Mouse (Mus musculus): ENCODE results near the gene Col4a3bp. TPM values are rescaled to one million over a fixed set of nuclear protein-coding genes. Genes with fewer than 3 reads are reported as not detected.
"Not testable (repeated sequence)": the region's sequence is repeated elsewhere in the genome, so short reads cannot be mapped to it uniquely, and the experiment has no call there.

The Col4a3bp gene
- polyA plus RNA-seq, 1 experiment = 63.0 TPM

- TF ChIP-seq CTCF (IDR thresholded peaks at IDR 0.05; ENCODE audit: low read depth, low read length) (no peak), POLR2A (IDR thresholded peaks at IDR 0.05; ENCODE audit: borderline replicate concordance, low read depth, low read length) (no peak)
- Histone ChIP-seq H3K4me3 (ENCODE audit: insufficient read depth, low read length) (no peak overlapping the region), H3K4me1 (ENCODE audit: control insufficient read depth, insufficient read depth, low read length) (peaks cover 5% of the 10 kb centered on the region), H3K27ac (ENCODE audit: insufficient read depth, low read depth, low read length) (no peak overlapping the region)
Measured at GRCm38 (mm10) chr13:96660095-96660860, 117.9 kb downstream of the Col4a3bp start.

GRCm38 (mm10) chr13:96663120-96663519 is 120.7 kb downstream of the Col4a3bp start:
- H3K27ac ChIP-seq (ENCODE audit: insufficient read depth, low read depth, low read length); H3K4me3 ChIP-seq (ENCODE audit: insufficient read depth, low read length): not testable (repeated sequence)
- H3K4me1 ChIP-seq (ENCODE audit: control insufficient read depth, insufficient read depth, low read length) = peaks cover 16% of the 10 kb centered on the region

- TF ChIP-seq CTCF (IDR thresholded peaks at IDR 0.05; ENCODE audit: low read depth, low read length) (no peak), POLR2A (IDR thresholded peaks at IDR 0.05; ENCODE audit: borderline replicate concordance, low read depth, low read length) (no peak)
- H3K4me1 ChIP-seq (ENCODE audit: control insufficient read depth, insufficient read depth, low read length) = peaks cover 16% of the 10 kb centered on the region
- no peak overlapping the region for H3K4me3 ChIP-seq (ENCODE audit: insufficient read depth, low read length)
- H3K27ac ChIP-seq (ENCODE audit: insufficient read depth, low read depth, low read length) = no peak overlapping the region
Measured at GRCm38 (mm10) chr13:96664419-96664974, 122.1 kb downstream of the Col4a3bp start.

GRCm38 (mm10) chr13:96670019-96670405 is 127.6 kb downstream of the Col4a3bp start:
- Histone ChIP-seq H3K4me1 (ENCODE audit: control insufficient read depth, insufficient read depth, low read length) (peaks cover 22% of the 10 kb centered on the region), H3K27ac (ENCODE audit: insufficient read depth, low read depth, low read length) (peak overlapping the region; percentile 85), H3K4me3 (ENCODE audit: insufficient read depth, low read length) (peak overlapping the region; percentile 89)
- TF ChIP-seq CTCF (IDR thresholded peaks at IDR 0.05; ENCODE audit: low read depth, low read length) (no peak), POLR2A (IDR thresholded peaks at IDR 0.05; ENCODE audit: borderline replicate concordance, low read depth, low read length) (no peak)

GRCm38 (mm10) chr13:96670406-96671077 is 128.1 kb downstream of the Col4a3bp start, which contains the start of gene Hmgcr:
Gene Hmgcr, minus strand, starts transcription at chr13:96670936.
- Histone ChIP-seq H3K4me3 (ENCODE audit: insufficient read depth, low read length) (peak within 1 kb of the TSS; percentile 89), H3K27ac (ENCODE audit: insufficient read depth, low read depth, low read length) (peak within 1 kb of the TSS; percentile 94), H3K4me1 (ENCODE audit: control insufficient read depth, insufficient read depth, low read length) (peaks cover 19% of the 10 kb centered on the region)
- TF ChIP-seq CTCF (IDR thresholded peaks at IDR 0.05; ENCODE audit: low read depth, low read length) (no peak), POLR2A (IDR thresholded peaks at IDR 0.05; ENCODE audit: borderline replicate concordance, low read depth, low read length) (no peak)

- no peak for TF ChIP-seq CTCF (IDR thresholded peaks at IDR 0.05; ENCODE audit: low read depth, low read length)
- peak; percentile 69; the same call in 1 of the 2 replicates for TF ChIP-seq POLR2A (IDR thresholded peaks at IDR 0.05; ENCODE audit: borderline replicate concordance, low read depth, low read length)
- peak overlapping the region; percentile 58 for H3K4me3 ChIP-seq (ENCODE audit: insufficient read depth, low read length)
- H3K4me1 ChIP-seq (ENCODE audit: control insufficient read depth, insufficient read depth, low read length) = peaks cover 17% of the 10 kb centered on the region
- peak overlapping the region; percentile 94 for H3K27ac ChIP-seq (ENCODE audit: insufficient read depth, low read depth, low read length)
Measured at GRCm38 (mm10) chr13:96671078-96671905, 128.9 kb downstream of the Col4a3bp start.

GRCm38 (mm10) chr13:96671906-96672234 is 129.5 kb downstream of the Col4a3bp start:
- Histone ChIP-seq H3K27ac (ENCODE audit: insufficient read depth, low read depth, low read length) (peak overlapping the region; percentile 94), H3K4me1 (ENCODE audit: control insufficient read depth, insufficient read depth, low read length) (peaks cover 12% of the 10 kb centered on the region), H3K4me3 (ENCODE audit: insufficient read depth, low read length) (no peak overlapping the region)
- TF ChIP-seq POLR2A (IDR thresholded peaks at IDR 0.05; ENCODE audit: borderline replicate concordance, low read depth, low read length) = no peak
- no peak for TF ChIP-seq CTCF (IDR thresholded peaks at IDR 0.05; ENCODE audit: low read depth, low read length)

GRCm38 (mm10) chr13:96672276-96672675 is 129.9 kb downstream of the Col4a3bp start:
- Histone ChIP-seq H3K27ac (ENCODE audit: insufficient read depth, low read depth, low read length) (no peak overlapping the region), H3K4me1 (ENCODE audit: control insufficient read depth, insufficient read depth, low read length) (peaks cover 11% of the 10 kb centered on the region), H3K4me3 (ENCODE audit: insufficient read depth, low read length) (no peak overlapping the region)
- TF ChIP-seq CTCF (IDR thresholded peaks at IDR 0.05; ENCODE audit: low read depth, low read length) = no peak
- TF ChIP-seq POLR2A (IDR thresholded peaks at IDR 0.05; ENCODE audit: borderline replicate concordance, low read depth, low read length) = no peak

- Histone ChIP-seq H3K27ac (ENCODE audit: insufficient read depth, low read depth, low read length) (no peak overlapping the region), H3K4me1 (ENCODE audit: control insufficient read depth, insufficient read depth, low read length) (peaks cover 10% of the 10 kb centered on the region), H3K4me3 (ENCODE audit: insufficient read depth, low read length) (no peak overlapping the region)
- TF ChIP-seq POLR2A (IDR thresholded peaks at IDR 0.05; ENCODE audit: borderline replicate concordance, low read depth, low read length) (no peak), CTCF (IDR thresholded peaks at IDR 0.05; ENCODE audit: low read depth, low read length) (no peak)
Measured at GRCm38 (mm10) chr13:96673817-96674216, 131.4 kb downstream of the Col4a3bp start.
